Mouse (Mus musculus): Measurements from ENCODE around the gene Vcam1. TPM values are rescaled to one million over a fixed set of nuclear protein-coding genes. Genes with fewer than 3 reads are reported as not detected.
A peak's percentile ranks its signal among the peaks of the same experiment; 100 is the strongest.

Vcam1 gene
- polyA plus RNA-seq, 1 experiment from 2014 or later = 78.6 TPM

GRCm38 (mm10) chr3:116162097-116162666 lies 32.7 kb upstream of the Vcam1 start:
- no peak overlapping the region for H3K4me3 ChIP-seq (ENCODE audit: low read depth, low read length)
- ATAC-seq (ENCODE audit: insufficient read depth) (no peak), DNase-seq (no peak)
- H3K36me3 ChIP-seq (ENCODE audit: insufficient read depth) = no peaks in the 10 kb centered on the region
- no peaks in the 10 kb centered on the region for H3K27me3 ChIP-seq (ENCODE audit: insufficient read depth, low read length)
- no peak for TF ChIP-seq CTCF (IDR thresholded peaks at IDR 0.05; ENCODE audit: low read depth)
- no peak overlapping the region for H3K4me2 ChIP-seq
- no peaks in the 10 kb centered on the region for H3K9me3 ChIP-seq (ENCODE audit: low read depth, low read length)
- no peaks in the 10 kb centered on the region for H3K4me1 ChIP-seq (ENCODE audit: insufficient read depth)
- 73% methylated on average over 9 of the region's 9 CpGs for WGBS
- H3K9ac ChIP-seq = no peak overlapping the region
- H3K27ac ChIP-seq (ENCODE audit: low read depth) = no peak overlapping the region

- Histone ChIP-seq H3K4me2 (no peak overlapping the region), H3K27me3 (ENCODE audit: insufficient read depth, low read length) (no peaks in the 10 kb centered on the region), H3K4me3 (ENCODE audit: low read depth, low read length) (no peak overlapping the region), H3K9me3 (ENCODE audit: low read depth, low read length) (no peaks in the 10 kb centered on the region), H3K9ac (no peak overlapping the region), H3K36me3 (ENCODE audit: insufficient read depth) (no peaks in the 10 kb centered on the region), H3K27ac (ENCODE audit: low read depth) (no peak overlapping the region), H3K4me1 (ENCODE audit: insufficient read depth) (no peaks in the 10 kb centered on the region)
- no peak for ATAC-seq (ENCODE audit: insufficient read depth)
- TF ChIP-seq CTCF (IDR thresholded peaks at IDR 0.05; ENCODE audit: low read depth) = no peak
- WGBS = 96% methylated on average over 5 of the region's 5 CpGs
- no peak for DNase-seq
Observed at GRCm38 (mm10) chr3:116159376-116159775, 29.9 kb upstream of the Vcam1 start.

- no peak overlapping the region for H3K4me3 ChIP-seq (ENCODE audit: low read depth, low read length)
- no peak overlapping the region for H3K27ac ChIP-seq (ENCODE audit: low read depth)
- DNase-seq (no peak), ATAC-seq (ENCODE audit: insufficient read depth) (no peak; the same call in 1 of the 2 replicates)
- 61% methylated on average over 13 of the region's 13 CpGs for WGBS
- no peaks in the 10 kb centered on the region for H3K4me1 ChIP-seq (ENCODE audit: insufficient read depth)
- no peaks in the 10 kb centered on the region for H3K27me3 ChIP-seq (ENCODE audit: insufficient read depth, low read length)
- H3K9me3 ChIP-seq (ENCODE audit: low read depth, low read length) = no peaks in the 10 kb centered on the region
- no peak overlapping the region for H3K4me2 ChIP-seq
- H3K36me3 ChIP-seq (ENCODE audit: insufficient read depth) = no peaks in the 10 kb centered on the region
- TF ChIP-seq CTCF (IDR thresholded peaks at IDR 0.05; ENCODE audit: low read depth) = no peak
- no peak overlapping the region for H3K9ac ChIP-seq
Observed at GRCm38 (mm10) chr3:116157447-116157990, 28.0 kb upstream of the Vcam1 start.

- Histone ChIP-seq H3K4me3 (ENCODE audit: low read depth, low read length) (no peak overlapping the region), H3K27ac (ENCODE audit: low read depth) (no peak overlapping the region), H3K27me3 (ENCODE audit: insufficient read depth, low read length) (no peaks in the 10 kb centered on the region), H3K36me3 (ENCODE audit: insufficient read depth) (no peaks in the 10 kb centered on the region), H3K9ac (no peak overlapping the region), H3K4me2 (no peak overlapping the region), H3K4me1 (ENCODE audit: insufficient read depth) (peaks cover 3% of the 10 kb centered on the region; the same call in 1 of the 2 replicates), H3K9me3 (ENCODE audit: low read depth, low read length) (no peaks in the 10 kb centered on the region)
- DNase-seq = peak; percentile 51
- ATAC-seq (ENCODE audit: insufficient read depth) = peak; percentile 77; the same call in 1 of the 2 replicates
- WGBS = 58% methylated on average over 13 of the region's 13 CpGs
- no peak for TF ChIP-seq CTCF (IDR thresholded peaks at IDR 0.05; ENCODE audit: low read depth)
Observed at GRCm38 (mm10) chr3:116150056-116150632, 20.7 kb upstream of the Vcam1 start.

- Histone ChIP-seq H3K4me2 (0 out of 2 replicates have a peak overlapping the region, but pooled peaks have one; percentile 1), H3K4me3 (ENCODE audit: low read depth, low read length) (no peak overlapping the region), H3K27me3 (ENCODE audit: insufficient read depth, low read length) (no peaks in the 10 kb centered on the region), H3K27ac (ENCODE audit: low read depth) (no peak overlapping the region), H3K4me1 (ENCODE audit: insufficient read depth) (peaks cover 3% of the 10 kb centered on the region; the same call in 1 of the 2 replicates), H3K9ac (no peak overlapping the region), H3K36me3 (ENCODE audit: insufficient read depth) (no peaks in the 10 kb centered on the region), H3K9me3 (ENCODE audit: low read depth, low read length) (no peaks in the 10 kb centered on the region)
- 51% methylated on average over 4 of the region's 4 CpGs for WGBS
- DNase-seq (no peak), ATAC-seq (ENCODE audit: insufficient read depth) (no peak)
- no peak for TF ChIP-seq CTCF (IDR thresholded peaks at IDR 0.05; ENCODE audit: low read depth)
Observed at GRCm38 (mm10) chr3:116149096-116149495, 19.6 kb upstream of the Vcam1 start.

GRCm38 (mm10) chr3:116148676-116149075 lies 19.2 kb upstream of the Vcam1 start:
- Histone ChIP-seq H3K9ac (no peak overlapping the region), H3K4me3 (ENCODE audit: low read depth, low read length) (no peak overlapping the region), H3K4me2 (0 out of 2 replicates have a peak overlapping the region, but pooled peaks have one; percentile 1), H3K27ac (ENCODE audit: low read depth) (no peak overlapping the region), H3K9me3 (ENCODE audit: low read depth, low read length) (no peaks in the 10 kb centered on the region), H3K27me3 (ENCODE audit: insufficient read depth, low read length) (no peaks in the 10 kb centered on the region), H3K4me1 (ENCODE audit: insufficient read depth) (peaks cover 3% of the 10 kb centered on the region; the same call in 1 of the 2 replicates), H3K36me3 (ENCODE audit: insufficient read depth) (no peaks in the 10 kb centered on the region)
- WGBS = 29% methylated on average over 9 of the region's 9 CpGs
- no peak for ATAC-seq (ENCODE audit: insufficient read depth)
- DNase-seq = peak; percentile 26
- TF ChIP-seq CTCF (IDR thresholded peaks at IDR 0.05; ENCODE audit: low read depth) = no peak

GRCm38 (mm10) chr3:116141226-116141625 lies 11.7 kb upstream of the Vcam1 start:
- Histone ChIP-seq H3K36me3 (ENCODE audit: insufficient read depth) (no peaks in the 10 kb centered on the region), H3K9ac (no peak overlapping the region), H3K27me3 (ENCODE audit: insufficient read depth, low read length) (no peaks in the 10 kb centered on the region), H3K27ac (ENCODE audit: low read depth) (no peak overlapping the region), H3K4me2 (no peak overlapping the region), H3K4me1 (ENCODE audit: insufficient read depth) (no peaks in the 10 kb centered on the region), H3K4me3 (ENCODE audit: low read depth, low read length) (no peak overlapping the region), H3K9me3 (ENCODE audit: low read depth, low read length) (no peaks in the 10 kb centered on the region)
- no peak for TF ChIP-seq CTCF (IDR thresholded peaks at IDR 0.05; ENCODE audit: low read depth)
- ATAC-seq (ENCODE audit: insufficient read depth) = no peak
- 94% methylated on average over 3 of the region's 3 CpGs for WGBS
- no peak for DNase-seq
